ENCODE assay signal across 9 mouse cellular contexts in the genomic region with DNA sequence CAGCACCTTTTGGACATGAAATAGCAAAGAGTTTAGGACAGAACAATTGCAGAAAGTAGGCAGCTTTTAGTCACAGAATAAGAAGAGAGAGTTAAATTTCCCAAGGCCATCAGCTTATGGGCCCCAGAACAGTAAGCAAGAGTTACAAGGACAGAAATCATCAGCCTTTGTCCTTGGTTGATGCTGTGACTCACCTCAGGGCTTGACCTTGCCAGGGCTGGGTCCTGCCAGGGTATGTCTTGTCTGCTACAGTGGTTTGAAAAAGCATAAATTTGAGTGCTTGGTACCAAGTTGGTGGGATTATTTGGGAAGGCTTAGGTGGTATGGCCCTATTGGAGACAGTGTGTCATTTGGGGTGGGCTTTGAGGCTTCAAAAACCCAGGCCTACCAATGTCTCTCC.
"Had no signal": no experiment of that assay in that cellular context is flagged by ENCODE, and none has a peak within 500 bp of the region (broad histone marks: within the 10 kb centered on the region; RNA-seq: fewer than 3 reads in every experiment).

No protein-coding gene starts in this region.

- DNase-seq: kidney, postnatal 10 days; kidney, postnatal 36 days; liver, embryonic 13.5 days; lung, adult 2 months; lung, postnatal 14 days; lung, postnatal 4 days; thymus, adult 18-20 months; thymus, postnatal 36 days had no signal

- ATAC-seq: midbrain, embryonic 15.5 days had no signal
